Mouse (Mus musculus): ENCODE data around the gene Olfr535.

- TF ChIP-seq POLR2A (IDR thresholded peaks at IDR 0.05; ENCODE audit: low read depth, low read length) (no peak), CTCF (IDR thresholded peaks at IDR 0.05; ENCODE audit: extremely low read depth, insufficient read length, insufficient replicate concordance, low read depth, low read length) (no peak)
Observed at GRCm38 (mm10) chr7:140477886-140478285, 6.1 kb upstream of the Olfr535 start.

Data from small intestine, adult 2 months (tissue).